Mouse (Mus musculus) midbrain, embryonic 11.5 days (tissue): ENCODE results near the gene Kcnt1. TPM values are rescaled to one million over a fixed set of nuclear protein-coding genes. Genes with fewer than 3 reads are reported as not detected.
"Not testable (repeated sequence)": the region's sequence is repeated elsewhere in the genome, so short reads cannot be mapped to it uniquely, and the experiment has no call there.

Experiments used
- ATAC-seq: fragments of 200-750 bp; cut with Nextera tagmentation; 2 replicates; pipeline ENCODE4 v1.8.0; 2017; ENCODE audit warnings: moderate TSS enrichment, moderate library complexity; ENCODE audit not compliant: low FRiP score
- DNase-seq: peaks from one replicate; pipeline ENCODE4 v3.0.0; 2015; ENCODE audit warnings: low spot score; ENCODE audit errors: missing footprints
- H3K27ac ChIP-seq: fragments of 300-500 bp; sonication (generic); 2 replicates; pipeline ENCODE4 v1.5.1; 2014; ENCODE audit warnings: low read depth, low read length
- H3K27me3 ChIP-seq: fragments of 300-500 bp; sonication (generic); 2 replicates; pipeline ENCODE4 v1.6.1; 2014; ENCODE audit warnings: mild to moderate bottlenecking, low read length, moderate library complexity, mixed read lengths; ENCODE audit not compliant: control insufficient read depth, insufficient read depth
- H3K36me3 ChIP-seq: fragments of 300-500 bp; sonication (generic); 2 replicates; pipeline ENCODE4 v1.6.1; 2014; ENCODE audit warnings: mild to moderate bottlenecking, low read length, moderate library complexity, mixed read lengths; ENCODE audit not compliant: control insufficient read depth, insufficient read depth
- H3K4me1 ChIP-seq: fragments of 300-500 bp; sonication (generic); 2 replicates; pipeline ENCODE4 v1.6.1; 2014; ENCODE audit warnings: low read length; ENCODE audit not compliant: control insufficient read depth, insufficient read depth
- H3K4me2 ChIP-seq: fragments of 300-500 bp; sonication (generic); 2 replicates; pipeline ENCODE4 v1.6.1; 2014; ENCODE audit warnings: mild to moderate bottlenecking, moderate library complexity
- H3K4me3 ChIP-seq: fragments of 300-500 bp; sonication (generic); 2 replicates; pipeline ENCODE4 v1.5.1; 2014; ENCODE audit warnings: low read depth, low read length
- H3K9ac ChIP-seq: fragments of 300-500 bp; sonication (generic); 2 replicates; pipeline ENCODE4 v1.6.1; 2014; ENCODE audit warnings: low read length
- H3K9me3 ChIP-seq: fragments of 300-500 bp; sonication (generic); 2 replicates; pipeline ENCODE4 v1.6.1; 2016; ENCODE audit warnings: low read length; ENCODE audit not compliant: control insufficient read depth
- WGBS: fragments of 180-500 bp; shearing (Covaris S2); extraction: QIAGEN DNeasy Blood & Tissue Kit; methylation state at CpG from one replicate; pipeline ENCODE4 v1.1.7; 2014; 5-methylcytosine and 5-hydroxymethylcytosine counted together
- polyA plus RNA-seq: library from polyadenylated mRNA; unstranded; fragments of >200 nt; fragmentation: Nextera tagmentation; extraction: Ambion mirVana; gene quantifications from 2 replicates; pipeline ENCODE4 v1.2.1, GENCODE M21; 2014

Gene Kcnt1
- polyA plus RNA-seq = 0.23 and 0.32 TPM in 2 replicates

- peak within 1 kb of the TSS; percentile 49 for H3K4me3 ChIP-seq
- peak within 1 kb of the TSS; percentile 40 for H3K9ac ChIP-seq
- ATAC-seq (peak; percentile 16; the same call in 1 of the 2 replicates), DNase-seq (peak; percentile 95)
- no peaks in the 10 kb centered on the region for H3K9me3 ChIP-seq
- H3K4me1 ChIP-seq = peaks cover 8% of the 10 kb centered on the region
- no peaks in the 10 kb centered on the region for H3K36me3 ChIP-seq
- peak within 1 kb of the TSS; percentile 95 for H3K4me2 ChIP-seq
- peaks cover 19% of the 10 kb centered on the region for H3K27me3 ChIP-seq
- under 1% methylated on average over 43 of the region's 53 CpGs for WGBS
- H3K27ac ChIP-seq = no peak within 1 kb of the TSS
Measured at GRCm38 (mm10) chr2:25863337-25864131, at the start of gene Kcnt1. Gene Kcnt1 (plus strand): TSS chr2:25863734.

GRCm38 (mm10) chr2:25815748-25816147, 47.8 kb upstream of the Kcnt1 start, which contains the start of gene Glt6d1:
Gene Glt6d1 (minus strand): TSS chr2:25815848.
- H3K4me1 ChIP-seq, H3K36me3 ChIP-seq, ATAC-seq, H3K9me3 ChIP-seq, H3K4me2 ChIP-seq, H3K27me3 ChIP-seq, H3K27ac ChIP-seq, H3K9ac ChIP-seq, DNase-seq, H3K4me3 ChIP-seq: not testable (repeated sequence)
- whole genome bisulfite sequencing = 81% methylated on average over 1 of the region's 1 CpGs

GRCm38 (mm10) chr2:25822806-25823205, 40.7 kb upstream of the Kcnt1 start, which contains the start of gene Lcn9:
Gene Lcn9 (plus strand): TSS chr2:25823153.
- no peaks in the 10 kb centered on the region for H3K36me3 ChIP-seq
- H3K4me3 ChIP-seq = no peak within 1 kb of the TSS
- DNase-seq = no peak
- no peak within 1 kb of the TSS for H3K27ac ChIP-seq
- H3K4me2 ChIP-seq = no peak within 1 kb of the TSS
- H3K27me3 ChIP-seq = no peaks in the 10 kb centered on the region
- H3K9ac ChIP-seq = no peak within 1 kb of the TSS
- ATAC-seq = no peak
- WGBS = 94% methylated on average over 1 of the region's 1 CpGs
- H3K9me3 ChIP-seq = no peaks in the 10 kb centered on the region
- H3K4me1 ChIP-seq = no peaks in the 10 kb centered on the region

DNA sequence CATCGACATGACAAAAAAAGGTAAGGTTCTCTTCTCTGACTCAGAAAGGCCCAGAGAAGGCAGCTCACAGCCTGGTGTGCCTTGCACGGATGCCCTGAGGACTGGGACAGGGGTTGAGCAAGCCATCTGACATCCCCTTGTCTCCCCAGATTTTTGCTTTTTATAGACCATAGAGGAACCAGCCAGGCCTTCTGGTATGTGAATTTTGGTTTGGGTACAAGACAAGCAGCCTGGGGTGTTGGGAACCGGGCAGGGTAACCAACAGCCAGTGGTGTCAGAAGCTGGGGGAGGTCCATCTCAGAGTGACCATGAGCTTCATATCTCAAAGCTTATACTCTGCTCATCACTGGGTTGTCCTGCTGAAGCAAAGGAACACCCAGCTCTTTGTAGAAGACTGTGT, 38.8 kb upstream of the Kcnt1 start:
- ATAC-seq (no peak), DNase-seq (no peak)
- Histone ChIP-seq H3K27me3 (no peaks in the 10 kb centered on the region), H3K4me3 (no peak overlapping the region), H3K36me3 (no peaks in the 10 kb centered on the region), H3K9ac (no peak overlapping the region), H3K27ac (no peak overlapping the region), H3K9me3 (no peaks in the 10 kb centered on the region), H3K4me2 (no peak overlapping the region), H3K4me1 (no peaks in the 10 kb centered on the region)
- WGBS = 82% methylated on average over 3 of the region's 3 CpGs

DNA sequence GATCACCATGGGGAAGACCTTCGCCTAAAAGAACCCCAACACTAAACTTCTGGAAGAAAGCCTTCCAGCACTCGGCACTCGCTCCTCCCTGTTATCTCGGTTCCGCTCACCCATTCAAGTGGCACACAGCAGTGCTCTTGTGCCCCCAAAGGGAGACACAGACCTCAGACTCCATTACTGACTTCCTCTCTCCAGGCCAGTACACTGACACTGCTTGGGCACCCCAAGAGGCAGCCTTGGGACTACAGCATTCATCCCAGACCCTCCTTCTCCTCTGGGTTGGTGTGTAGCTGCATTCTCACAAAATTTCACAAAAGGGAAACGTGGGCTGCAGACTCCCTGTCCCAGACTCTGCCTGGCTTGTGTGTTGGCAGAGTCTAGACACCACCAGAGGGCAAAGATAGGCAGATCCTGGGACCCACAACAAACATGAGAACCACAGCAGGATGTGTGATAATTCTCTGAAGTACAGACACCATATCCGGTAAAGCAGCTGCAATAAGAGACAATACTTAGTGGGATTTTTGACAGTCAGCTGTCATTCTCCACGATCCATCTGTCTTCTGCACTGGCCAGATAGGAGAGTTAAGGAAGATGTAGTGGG, 35.1 kb upstream of the Kcnt1 start:
- no peaks in the 10 kb centered on the region for H3K4me1 ChIP-seq
- no peaks in the 10 kb centered on the region for H3K36me3 ChIP-seq
- no peak overlapping the region for H3K4me2 ChIP-seq
- no peaks in the 10 kb centered on the region for H3K9me3 ChIP-seq
- 82% methylated on average over 8 of the region's 8 CpGs for WGBS
- ATAC-seq (no peak), DNase-seq (no peak)
- H3K27ac ChIP-seq = no peak overlapping the region
- no peak overlapping the region for H3K4me3 ChIP-seq
- H3K27me3 ChIP-seq = no peaks in the 10 kb centered on the region
- H3K9ac ChIP-seq = no peak overlapping the region

DNA sequence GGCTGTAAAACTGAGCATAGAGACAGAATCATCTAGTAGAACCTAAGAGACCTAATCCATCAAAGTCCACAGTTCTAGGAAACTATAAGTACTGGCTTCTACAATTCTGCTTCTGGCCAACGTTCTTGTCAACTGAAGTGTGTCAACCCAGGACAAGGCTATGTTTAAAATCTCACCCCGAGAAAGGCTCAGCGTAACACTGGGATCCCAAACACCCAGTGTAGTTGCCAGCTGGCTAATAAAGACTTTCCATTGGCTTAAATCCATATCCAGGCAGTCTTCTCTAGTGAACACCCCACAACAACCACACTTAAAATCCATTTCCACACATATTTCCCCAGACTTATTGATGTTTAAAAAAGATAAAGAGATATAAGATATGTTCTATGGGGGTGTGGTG, 32.7 kb upstream of the Kcnt1 start:
- no peak overlapping the region for H3K27ac ChIP-seq
- H3K36me3 ChIP-seq = no peaks in the 10 kb centered on the region
- 91% methylated on average over 3 of the region's 3 CpGs for WGBS
- no peaks in the 10 kb centered on the region for H3K27me3 ChIP-seq
- no peak overlapping the region for H3K4me3 ChIP-seq
- no peak overlapping the region for H3K4me2 ChIP-seq
- H3K9ac ChIP-seq = no peak overlapping the region
- DNase-seq (no peak), ATAC-seq (no peak)
- no peaks in the 10 kb centered on the region for H3K4me1 ChIP-seq
- H3K9me3 ChIP-seq = no peaks in the 10 kb centered on the region

GRCm38 (mm10) chr2:25836291-25836690, 27.2 kb upstream of the Kcnt1 start:
- peak; percentile 96 for DNase-seq
- Histone ChIP-seq H3K4me3 (no peak overlapping the region), H3K27ac (no peak overlapping the region), H3K9ac (no peak overlapping the region), H3K27me3 (no peaks in the 10 kb centered on the region), H3K9me3 (no peaks in the 10 kb centered on the region), H3K4me2 (no peak overlapping the region), H3K4me1 (no peaks in the 10 kb centered on the region), H3K36me3 (no peaks in the 10 kb centered on the region)
- no peak for ATAC-seq
- 44% methylated on average over 5 of the region's 5 CpGs for WGBS

- WGBS = 75% methylated on average over 4 of the region's 4 CpGs
- ATAC-seq (no peak), DNase-seq (no peak)
- H3K4me3 ChIP-seq = no peak overlapping the region
- no peak overlapping the region for H3K9ac ChIP-seq
- H3K4me2 ChIP-seq = no peak overlapping the region
- H3K27me3 ChIP-seq = no peaks in the 10 kb centered on the region
- H3K36me3 ChIP-seq = no peaks in the 10 kb centered on the region
- no peaks in the 10 kb centered on the region for H3K4me1 ChIP-seq
- H3K27ac ChIP-seq = no peak overlapping the region
- H3K9me3 ChIP-seq = no peaks in the 10 kb centered on the region
Measured at GRCm38 (mm10) chr2:25842161-25842560, 21.4 kb upstream of the Kcnt1 start.

DNA sequence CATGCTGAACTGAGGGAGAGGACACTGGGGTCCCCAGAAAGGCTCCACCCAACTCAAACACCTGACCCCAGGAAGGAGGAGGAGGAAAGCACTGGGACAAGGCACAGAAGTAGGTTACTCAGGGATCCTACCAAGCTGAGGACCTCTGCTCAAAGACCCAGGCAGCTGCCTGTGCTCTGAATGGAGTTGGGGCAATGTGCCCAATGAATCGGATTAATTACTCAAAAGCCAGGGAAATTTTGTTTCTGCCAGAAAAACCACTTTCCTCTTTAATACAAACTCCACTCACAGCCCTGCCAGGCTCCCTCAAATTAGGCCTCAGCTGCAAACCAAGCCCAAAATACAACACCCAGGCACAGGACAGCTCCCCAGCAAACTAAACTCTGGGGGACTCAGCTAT, 20.8 kb upstream of the Kcnt1 start:
- ATAC-seq = no peak
- WGBS = 78% methylated on average over 1 of the region's 1 CpGs
- Histone ChIP-seq H3K4me1 (no peaks in the 10 kb centered on the region), H3K27me3 (no peaks in the 10 kb centered on the region), H3K9me3 (no peaks in the 10 kb centered on the region), H3K4me3 (no peak overlapping the region), H3K4me2 (no peak overlapping the region), H3K27ac (no peak overlapping the region), H3K36me3 (no peaks in the 10 kb centered on the region), H3K9ac (no peak overlapping the region)
- DNase-seq = no peak
